Mouse (Mus musculus): ENCODE measurements around the gene Eif4a3.

GRCm38 (mm10) chr11:119258572-119259322, 41.1 kb downstream of the Eif4a3 start:
- TF ChIP-seq CTCF (IDR thresholded peaks at IDR 0.05; ENCODE audit: low read depth, low read length): no peak
- no peak for TF ChIP-seq GATA2 (IDR thresholded peaks at IDR 0.05; ENCODE audit: borderline replicate concordance, low read depth, low read length)
- TF ChIP-seq GATA1 (IDR thresholded peaks at IDR 0.05; ENCODE audit: borderline replicate concordance, low read length): no peak
- TF ChIP-seq POLR2AphosphoS5 (IDR thresholded peaks at IDR 0.05; ENCODE audit: insufficient replicate concordance, low read depth, low read length): no peak
